Mouse (Mus musculus): ENCODE results near the gene Exoc6.

DNA sequence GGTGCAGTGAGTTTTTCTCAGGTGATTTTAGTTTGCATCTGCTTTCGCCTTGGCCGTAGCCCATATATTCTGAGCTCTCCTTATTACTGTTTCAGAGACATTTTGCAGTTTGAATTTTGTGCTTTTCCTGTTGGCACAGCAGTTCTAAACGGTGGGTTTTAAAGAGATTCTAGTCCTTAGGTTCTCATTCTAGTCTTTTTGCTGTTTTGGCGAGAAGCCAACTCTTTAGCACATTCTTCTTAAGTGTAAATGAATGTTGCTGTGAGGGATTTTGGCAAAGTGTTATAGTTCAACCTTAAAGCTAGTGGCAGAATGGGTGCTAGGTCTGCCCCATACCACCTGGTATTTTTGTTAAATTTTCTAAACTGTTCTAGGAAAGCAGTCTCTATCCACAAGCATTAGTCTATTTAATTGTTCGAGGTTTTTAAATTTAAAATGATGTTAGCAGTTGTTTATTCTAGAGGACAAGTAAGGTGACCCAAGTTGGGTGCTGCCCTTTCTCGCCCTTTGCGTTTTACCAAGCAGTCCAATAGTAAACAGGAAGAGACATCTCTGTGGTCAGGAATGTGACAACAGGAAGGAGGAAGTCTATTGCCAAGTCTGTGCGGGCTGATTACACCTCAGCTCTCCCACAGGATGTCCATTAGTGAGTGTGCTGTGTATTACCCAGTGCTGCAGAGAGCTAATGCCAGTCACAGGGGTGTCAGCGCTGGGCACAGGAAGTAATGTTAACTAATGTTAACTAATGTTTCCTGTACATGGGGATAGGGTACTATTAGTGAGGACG, 11.1 kb downstream of the Exoc6 start:
- TF ChIP-seq TAL1 (IDR thresholded peaks at IDR 0.05; ENCODE audit: low read length) = no peak
- TF ChIP-seq GATA1 (IDR thresholded peaks at IDR 0.05; ENCODE audit: low read length) = no peak

All from erythroblast, embryonic 14.5 days (primary cell).